Mouse (Mus musculus) liver, embryonic 14.5 days (tissue): ENCODE measurements around the gene Sdr42e1. TPM values are rescaled to one million over a fixed set of nuclear protein-coding genes. Genes with fewer than 3 reads are reported as not detected.

Source experiments
- ATAC-seq: fragments of 200-750 bp; cut with Nextera tagmentation; 2 replicates; pipeline ENCODE4 v1.8.0; 2017; ENCODE audit warnings: moderate number of reproducible peaks, mild to moderate bottlenecking, moderate library complexity; ENCODE audit not compliant: insufficient read depth
- DNase-seq, 3 experiments: peaks; one replicate each; pipeline ENCODE4 v3.0.0-alpha.2; 2012 to 2013; ENCODE audit warnings: low read depth in 3 of 3, low spot score in 3 of 3
- H3K27ac ChIP-seq: fragments of 300-500 bp; sonication (generic); 2 replicates; pipeline ENCODE4 v1.5.1; 2014; ENCODE audit warnings: moderate library complexity, mild to moderate bottlenecking, control low read depth, inconsistent platforms
- H3K27me3 ChIP-seq: fragments of 300-500 bp; sonication (generic); 2 replicates; pipeline ENCODE4 v1.6.1; 2014; ENCODE audit warnings: mild to moderate bottlenecking, low read length, moderate library complexity; ENCODE audit not compliant: control insufficient read depth, insufficient read depth
- H3K36me3 ChIP-seq: fragments of 300-500 bp; sonication (generic); replicated peaks from 2 replicates; pipeline ENCODE4 v1.6.1; 2014; ENCODE audit warnings: low read depth; ENCODE audit not compliant: control insufficient read depth, insufficient read depth
- H3K4me1 ChIP-seq, 2 experiments: fragments of 200-500 bp in 1 of 2; fragments of 300-500 bp in 1 of 2; sonication (generic) in 1 of 2; replicated peaks; 2 replicates each; pipeline ENCODE4 v1.6.1; 2012 to 2014; ENCODE audit warnings: antibody characterized with exemption in 1 of 2, inconsistent platforms in 1 of 2, low read length in 1 of 2; ENCODE audit not compliant: control insufficient read depth in 2 of 2, insufficient read depth in 2 of 2
- H3K4me2 ChIP-seq: fragments of 300-500 bp; sonication (generic); 2 replicates; pipeline ENCODE4 v1.6.1; 2014; ENCODE audit warnings: low read depth, mild to moderate bottlenecking, control low read depth, moderate library complexity
- H3K4me3 ChIP-seq, 2 experiments: fragments of 200-500 bp in 1 of 2; fragments of 300-500 bp in 1 of 2; sonication (generic) in 1 of 2; 2 replicates each; pipeline ENCODE4 v1.5.1; 2012 to 2014; ENCODE audit warnings: low read depth in 2 of 2, low read length in 2 of 2, mild to moderate bottlenecking in 2 of 2, control low read depth in 1 of 2, inconsistent platforms in 1 of 2, moderate library complexity in 1 of 2; ENCODE audit not compliant: insufficient read depth in 1 of 2
- H3K9ac ChIP-seq: fragments of 300-500 bp; sonication (generic); replicated peaks from 2 replicates; pipeline ENCODE4 v1.6.1; 2014; ENCODE audit warnings: mild to moderate bottlenecking, control low read depth, moderate library complexity
- H3K9me3 ChIP-seq: fragments of 300-500 bp; sonication (generic); 2 replicates; pipeline ENCODE4 v1.6.1; 2016; ENCODE audit warnings: low read length, mixed read lengths; ENCODE audit not compliant: control insufficient read depth
- CTCF ChIP-seq: IDR thresholded peaks from 2 replicates; pipeline ENCODE4 v1.5.1; 2016; ENCODE audit warnings: antibody characterized with exemption, low read depth, control low read depth
- EP300 ChIP-seq: IDR thresholded peaks from 2 replicates; pipeline ENCODE4 v1.6.1; 2016; ENCODE audit warnings: antibody characterized with exemption, low read depth
- WGBS: fragments of 180-500 bp; shearing (Covaris S2); extraction: QIAGEN DNeasy Blood & Tissue Kit; methylation state at CpG from one replicate; pipeline ENCODE4 v1.1.7; 2014; ENCODE audit not compliant: insufficient replicate concordance; 5-methylcytosine and 5-hydroxymethylcytosine counted together
- polyA plus RNA-seq, 2 experiments: library from polyadenylated mRNA; depleted of rRNA in 1 of 2; stranded (reverse) in 1 of 2; unstranded in 1 of 2; fragments of >200 nt; fragmentation: Nextera tagmentation in 1 of 2; extraction: Ambion mirVana in 1 of 2; gene quantifications; 2 replicates each; pipeline versions ENCODE4 v1.2.1 to v1.2.3; 2012 to 2014

The Sdr42e1 gene
- polyA plus RNA-seq, 2 experiments: 1.7 TPM

DNA sequence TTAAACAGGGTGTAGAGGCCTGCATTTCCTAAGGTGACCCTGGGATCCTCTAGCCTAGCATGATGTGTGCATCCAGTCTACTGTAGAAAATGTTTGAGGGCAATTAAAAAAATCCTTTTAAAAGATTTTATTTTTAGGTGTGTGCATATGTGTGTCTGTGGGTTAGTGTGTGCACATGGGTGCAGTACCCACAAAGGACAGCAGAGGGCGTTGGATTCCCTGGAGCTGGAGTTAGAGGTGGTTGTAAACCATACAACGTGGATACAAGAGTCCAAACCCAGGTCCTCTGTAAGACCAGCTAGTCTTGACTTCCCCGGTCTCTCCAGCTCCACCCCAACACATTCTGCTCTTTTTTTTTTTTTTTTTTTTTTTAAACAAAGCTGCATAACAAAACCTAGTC lies 36.0 kb downstream of the Sdr42e1 start:
- TF ChIP-seq EP300 (no peak), CTCF (peak; percentile 37)

DNA sequence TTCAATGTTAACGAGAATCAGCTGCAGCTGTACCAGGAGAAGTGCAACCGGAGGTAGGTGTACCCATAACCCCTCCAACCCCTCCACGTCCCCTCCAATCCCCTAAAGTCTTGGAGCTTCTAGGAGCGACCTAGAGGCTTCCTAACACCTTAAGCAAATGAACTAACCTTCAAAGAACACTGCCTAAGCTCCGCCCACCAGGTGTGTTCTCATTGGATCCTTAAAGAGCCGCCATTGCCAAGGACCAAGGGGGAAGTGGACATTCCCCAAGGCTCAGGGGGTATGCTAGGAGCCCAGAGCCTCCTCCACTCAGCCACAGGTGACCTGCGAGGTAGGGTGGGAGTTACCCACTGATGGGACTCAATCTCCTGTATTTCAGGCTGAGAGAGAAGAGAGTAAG lies 39.1 kb downstream of the Sdr42e1 start:
- Histone ChIP-seq H3K4me1 (no peaks in the 10 kb centered on the region), H3K4me2 (no peak overlapping the region), H3K27me3 (no peaks in the 10 kb centered on the region), H3K4me3 (no peak overlapping the region), H3K9me3 (peaks cover 3% of the 10 kb centered on the region; the same call in 1 of the 2 replicates), H3K36me3 (no peaks in the 10 kb centered on the region), H3K27ac (no peak overlapping the region), H3K9ac (no peak overlapping the region)
- no peak for ATAC-seq
- TF ChIP-seq CTCF: no peak
- TF ChIP-seq EP300: no peak
- WGBS: 69% methylated on average over 7 of the region's 7 CpGs
- no peak for DNase-seq

More for the DNA sequence above, 36.0 kb downstream of the Sdr42e1 start:
- peaks cover 3% of the 10 kb centered on the region; the same call in 1 of the 2 replicates for H3K9me3 ChIP-seq
- H3K4me3 ChIP-seq: no peak overlapping the region
- H3K9ac ChIP-seq: no peak overlapping the region
- H3K36me3 ChIP-seq: no peaks in the 10 kb centered on the region
- no peak for ATAC-seq
- H3K4me1 ChIP-seq: no peaks in the 10 kb centered on the region
- H3K4me2 ChIP-seq: no peak overlapping the region
- DNase-seq: no peak
- WGBS: 48% methylated on average over 3 of the region's 3 CpGs
- H3K27ac ChIP-seq: no peak overlapping the region
- H3K27me3 ChIP-seq: no peaks in the 10 kb centered on the region

- ATAC-seq (no peak), DNase-seq (no peak)
- H3K4me1 ChIP-seq: no peaks in the 10 kb centered on the region
- H3K9me3 ChIP-seq: peaks cover 3% of the 10 kb centered on the region; the same call in 1 of the 2 replicates
- TF ChIP-seq CTCF (no peak), EP300 (no peak)
- 59% methylated on average over 5 of the region's 5 CpGs for WGBS
- H3K27me3 ChIP-seq: no peaks in the 10 kb centered on the region
- H3K27ac ChIP-seq: no peak overlapping the region
- H3K36me3 ChIP-seq: no peaks in the 10 kb centered on the region
- no peak overlapping the region for H3K4me3 ChIP-seq
- H3K4me2 ChIP-seq: no peak overlapping the region
- H3K9ac ChIP-seq: no peak overlapping the region
Observed at GRCm38 (mm10) chr8:117632532-117632931, 41.0 kb downstream of the Sdr42e1 start.

DNA sequence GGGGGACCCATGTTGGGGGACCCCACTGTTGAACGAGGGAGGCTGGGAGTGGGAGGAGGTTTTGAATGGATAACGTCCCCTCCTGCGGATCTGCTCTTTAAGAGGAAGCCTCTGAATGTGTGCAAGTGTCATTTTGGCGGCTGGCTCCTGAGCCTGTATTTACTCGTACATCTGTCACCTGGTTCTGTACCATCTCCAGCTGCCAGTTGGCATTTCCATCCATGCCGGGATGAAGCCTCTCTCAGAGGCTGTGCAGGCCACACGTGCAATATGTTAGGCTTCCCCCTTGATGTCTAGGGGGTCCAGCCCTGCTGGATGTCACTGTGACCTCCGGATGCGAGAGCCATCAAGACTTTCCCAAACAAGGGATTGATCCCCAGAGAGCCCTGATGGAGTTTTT lies 46.4 kb downstream of the Sdr42e1 start:
- DNase-seq (no peak), ATAC-seq (no peak)
- H3K27me3 ChIP-seq: no peaks in the 10 kb centered on the region

DNA sequence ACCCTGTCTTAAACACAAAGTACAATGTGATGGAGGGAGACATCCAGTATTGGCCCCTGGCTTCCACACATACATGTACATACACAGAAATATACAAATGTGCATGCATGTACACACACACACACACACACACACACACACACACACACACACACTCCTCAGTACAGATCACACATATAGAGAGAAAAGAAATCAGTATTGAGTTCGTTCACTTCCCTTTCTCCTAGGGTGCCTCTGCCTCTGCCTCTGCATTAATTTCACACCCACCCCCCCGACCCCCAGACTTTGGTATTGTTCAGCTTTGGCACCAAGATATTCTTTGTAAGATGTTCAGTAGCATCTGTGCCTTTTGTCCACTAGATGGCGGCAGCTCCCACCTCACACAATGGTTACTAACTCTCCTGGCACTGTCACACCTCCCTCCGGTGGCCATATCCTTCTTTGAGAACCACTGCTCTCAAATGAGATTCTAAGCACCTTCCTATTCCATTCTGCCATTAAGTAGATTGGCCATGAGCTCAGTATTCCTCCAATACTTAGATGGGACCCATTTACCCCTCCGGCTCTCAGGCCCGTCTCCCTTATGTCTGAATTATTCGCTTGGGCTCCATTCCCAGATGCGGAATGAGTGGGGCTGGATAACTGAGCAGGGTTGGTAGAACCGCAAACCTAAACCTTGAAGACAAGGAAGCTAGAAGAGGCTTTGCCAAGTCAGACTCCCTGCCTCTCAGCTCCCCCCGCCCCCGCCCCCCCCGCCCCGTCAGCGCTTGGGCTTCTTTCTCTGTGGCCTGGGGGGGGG lies 47.2 kb downstream of the Sdr42e1 start:
- ATAC-seq: no peak
- peak; percentile 7 to 22 (median 17) for DNase-seq

More for the DNA sequence above, 46.4 kb downstream of the Sdr42e1 start:
- Histone ChIP-seq H3K36me3 (no peaks in the 10 kb centered on the region), H3K9me3 (no peaks in the 10 kb centered on the region), H3K4me2 (no peak overlapping the region), H3K4me3 (no peak overlapping the region), H3K9ac (no peak overlapping the region), H3K27ac (no peak overlapping the region), H3K4me1 (no peaks in the 10 kb centered on the region)
- no peak for TF ChIP-seq EP300
- TF ChIP-seq CTCF: no peak
- 83% methylated on average over 9 of the region's 9 CpGs for WGBS

More for the DNA sequence above, 47.2 kb downstream of the Sdr42e1 start:
- TF ChIP-seq EP300 (no peak), CTCF (peak; percentile 81)
- Histone ChIP-seq H3K27ac (no peak overlapping the region), H3K4me3 (no peak overlapping the region), H3K36me3 (no peaks in the 10 kb centered on the region), H3K9ac (no peak overlapping the region), H3K4me2 (no peak overlapping the region), H3K27me3 (no peaks in the 10 kb centered on the region), H3K9me3 (no peaks in the 10 kb centered on the region), H3K4me1 (no peaks in the 10 kb centered on the region)
- 68% methylated on average over 14 of the region's 14 CpGs for WGBS
